Mouse (Mus musculus) fat pad, adult 2 months (tissue): Measurements from ENCODE around the gene Slc16a8.

ENCODE experiments used
- DNase-seq: peaks from one replicate; pipeline ENCODE4 v3.0.0-alpha.2; 2011; ENCODE audit warnings: low read depth, low spot score; ENCODE audit errors: extremely low read depth

Gene Slc16a8

GRCm38 (mm10) chr15:79254661-79255060 lies at the start of gene Slc16a8:
Gene Slc16a8, minus strand, starts transcription at chr15:79254761.
- no peak for DNase-seq

GRCm38 (mm10) chr15:79303725-79304124 lies 49.2 kb upstream of the Slc16a8 start:
- DNase-seq: no peak

- peak; percentile 56 for DNase-seq
Observed at GRCm38 (mm10) chr15:79299563-79300155, 45.1 kb upstream of the Slc16a8 start.

DNA sequence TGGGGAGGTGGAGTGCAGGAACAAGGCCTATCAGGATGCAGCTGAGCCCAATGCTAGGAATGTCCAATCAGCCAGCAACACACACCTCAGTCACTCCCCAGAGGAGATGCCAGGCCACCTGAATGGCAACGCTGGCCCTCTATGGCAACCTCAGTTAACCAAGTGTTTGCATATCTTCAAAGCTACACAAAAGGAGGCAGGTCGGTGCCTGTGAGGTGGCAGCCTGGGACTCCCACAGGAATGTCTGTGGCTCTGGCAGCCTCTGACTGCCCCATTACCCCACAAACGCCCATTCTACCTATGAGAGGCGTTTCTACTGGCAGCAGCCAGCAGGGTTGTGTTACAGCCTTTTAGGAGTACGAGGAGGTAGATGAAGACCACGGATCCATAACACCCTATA lies 44.0 kb upstream of the Slc16a8 start:
- DNase-seq: peak; percentile 25

GRCm38 (mm10) chr15:79292779-79293178 lies 38.2 kb upstream of the Slc16a8 start:
- DNase-seq: no peak

- DNase-seq: no peak
Observed at GRCm38 (mm10) chr15:79290340-79290739, 35.8 kb upstream of the Slc16a8 start.

DNA sequence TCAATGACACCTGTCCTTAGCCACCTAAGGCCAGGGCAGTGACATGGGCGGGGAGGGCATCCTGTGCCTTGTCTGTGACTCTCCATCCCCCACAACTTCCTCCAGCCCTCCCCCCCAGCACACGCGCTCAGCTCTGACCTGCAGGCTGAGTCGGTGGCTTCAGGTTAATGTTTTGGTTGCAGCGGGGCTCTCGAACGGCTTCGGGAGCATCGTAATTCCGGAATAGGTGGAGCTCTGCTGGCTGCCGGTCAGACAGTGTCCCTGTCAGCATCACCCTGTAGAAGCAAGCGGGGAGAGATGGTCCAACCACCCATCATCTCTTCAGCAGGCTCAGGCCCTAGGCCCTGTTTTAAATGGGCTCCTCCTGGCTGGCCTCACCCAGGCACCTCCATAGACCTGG lies 34.9 kb upstream of the Slc16a8 start:
- no peak for DNase-seq

DNA sequence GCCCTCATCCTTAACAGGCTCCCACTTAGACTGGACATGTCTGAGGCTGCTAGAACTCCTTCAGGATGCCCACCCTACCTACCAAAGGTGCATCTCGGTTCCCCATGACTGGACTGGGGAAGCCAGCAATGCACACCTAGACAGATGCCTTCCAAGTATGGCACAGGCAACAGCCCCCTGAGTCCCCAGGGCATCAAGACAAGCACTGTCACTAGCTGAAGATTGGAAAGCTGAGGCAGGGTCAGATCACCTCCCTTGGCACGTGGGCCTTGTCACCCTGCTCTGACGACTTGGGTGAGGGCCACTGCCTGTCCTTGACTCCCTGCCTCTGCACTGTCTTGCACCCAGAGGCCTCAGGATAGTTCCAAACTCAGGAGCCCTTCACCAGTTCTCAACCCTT lies 33.8 kb upstream of the Slc16a8 start:
- DNase-seq: no peak

DNA sequence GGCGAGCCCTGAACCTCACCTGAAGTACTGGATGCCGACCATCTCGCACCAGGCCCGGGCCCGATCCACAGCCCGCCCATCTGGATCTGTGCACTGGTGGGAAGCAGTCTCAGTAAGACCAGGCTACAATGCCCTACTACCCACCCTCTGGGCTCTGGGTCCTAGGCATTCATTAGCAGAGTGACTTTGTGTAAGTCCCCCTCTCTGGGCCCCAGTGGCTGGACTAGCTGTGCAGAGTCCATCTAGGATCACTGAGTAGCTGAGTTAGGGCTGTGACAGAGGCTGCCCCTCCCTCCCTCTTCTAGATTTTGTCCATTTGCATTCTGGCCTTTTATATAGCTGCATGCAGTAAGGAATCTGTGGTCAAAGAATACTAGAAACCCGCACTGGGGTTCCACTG lies 32.5 kb upstream of the Slc16a8 start:
- DNase-seq: no peak

DNA sequence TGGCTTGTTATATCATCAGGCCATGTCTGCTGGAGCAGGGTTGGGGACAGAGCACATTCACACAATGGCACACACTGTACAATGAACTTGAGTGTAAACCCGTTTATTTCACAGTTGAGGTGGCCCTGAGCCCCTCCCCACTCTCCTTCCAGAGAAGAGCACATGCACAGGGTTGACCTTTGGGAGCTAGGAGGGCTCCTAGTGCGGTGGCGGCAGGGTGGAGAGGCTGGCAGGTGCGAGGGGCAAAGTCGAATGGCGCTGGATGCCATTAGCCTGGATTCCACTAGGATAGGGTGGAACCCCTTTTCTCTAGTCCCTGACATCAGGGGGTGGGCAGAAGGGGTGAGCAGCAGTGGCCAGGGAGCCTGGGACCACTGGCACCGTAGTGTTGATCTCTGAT lies 31.6 kb upstream of the Slc16a8 start:
- DNase-seq: no peak

DNA sequence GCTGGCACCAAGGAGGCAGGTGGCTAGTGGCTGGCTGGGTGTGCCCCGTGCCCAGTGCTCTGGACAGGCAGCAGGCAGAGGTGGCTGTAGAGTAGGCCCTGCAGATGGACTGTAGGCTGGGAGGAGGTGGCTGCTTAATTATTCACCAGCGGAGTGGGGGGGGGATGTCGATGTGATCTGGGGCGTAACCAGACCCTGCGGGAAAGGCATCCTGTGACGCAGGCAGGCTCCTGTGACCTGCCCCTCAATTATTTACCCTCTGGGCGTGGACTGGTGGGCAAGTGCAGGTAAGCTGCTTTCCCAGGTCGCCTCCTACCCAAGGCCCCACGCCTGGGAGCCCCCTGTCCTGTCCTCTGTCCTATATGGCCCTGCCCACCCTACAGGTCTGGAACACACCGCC lies 30.8 kb upstream of the Slc16a8 start, which contains the start of gene Baiap2l2:
Gene Baiap2l2, minus strand, starts transcription at position 139 of the 400 bp plus-strand sequence.
- DNase-seq: no peak

DNA sequence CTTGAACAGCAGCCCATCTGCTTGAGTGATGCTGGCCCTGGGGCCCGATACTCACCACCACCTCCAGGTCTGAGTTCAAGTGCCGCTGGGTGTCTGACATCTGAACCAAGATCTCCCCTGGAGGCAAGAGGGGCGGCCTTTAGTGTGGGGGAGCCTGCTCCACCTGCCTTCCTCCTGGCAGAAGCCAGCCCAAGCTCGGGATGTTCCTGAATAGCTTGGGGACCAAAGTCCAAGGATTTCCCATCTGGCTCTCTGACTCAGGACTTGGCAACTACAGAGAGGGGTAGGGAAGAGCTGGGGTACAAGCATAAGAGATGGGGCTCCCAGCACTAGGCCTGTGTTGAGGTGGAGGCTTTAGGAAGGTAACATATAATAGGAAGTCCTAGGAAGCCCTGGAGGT lies 28.8 kb upstream of the Slc16a8 start:
- DNase-seq: no peak

- no peak for DNase-seq
Observed at GRCm38 (mm10) chr15:79282434-79282833, 27.9 kb upstream of the Slc16a8 start.

DNA sequence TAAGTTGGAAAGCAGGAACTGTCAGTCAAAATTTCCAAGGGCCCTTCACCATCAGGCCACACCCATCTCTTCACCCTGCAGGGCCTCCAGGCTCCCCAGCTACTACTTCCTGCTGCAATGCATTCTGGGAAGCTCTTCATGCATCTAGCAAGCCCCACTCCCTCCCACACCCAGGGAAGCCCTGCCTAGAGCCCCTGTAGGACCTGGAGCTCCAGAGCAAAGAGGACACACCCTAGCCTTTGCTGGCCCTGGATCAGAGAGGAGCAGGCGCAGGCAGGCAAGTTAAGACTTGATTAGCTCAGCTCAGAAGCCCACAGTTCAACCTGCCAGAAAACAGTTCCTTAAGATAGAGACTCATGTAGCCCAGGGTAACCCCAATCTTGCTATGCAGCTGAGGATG lies 26.8 kb upstream of the Slc16a8 start:
- no peak for DNase-seq

DNA sequence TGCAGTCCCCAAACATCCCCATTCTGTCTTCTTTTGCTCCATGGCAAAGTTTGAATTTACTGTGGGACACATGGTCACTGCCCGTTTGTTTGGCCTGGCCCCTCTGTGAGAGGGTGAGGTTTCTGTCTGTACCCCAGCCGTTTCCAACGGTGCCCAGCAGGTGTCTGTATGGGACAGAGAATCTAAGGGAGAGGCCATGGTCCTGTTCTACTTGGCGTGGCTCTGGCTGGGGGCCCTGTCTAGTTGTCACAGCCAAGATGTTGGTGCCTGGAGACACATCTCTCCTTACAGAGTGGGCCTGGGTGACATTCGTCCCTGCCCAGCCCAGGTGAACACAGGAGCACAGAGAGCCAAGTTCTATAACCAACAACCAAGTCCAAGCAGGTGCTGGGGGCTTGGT lies 26.3 kb upstream of the Slc16a8 start:
- no peak for DNase-seq

DNA sequence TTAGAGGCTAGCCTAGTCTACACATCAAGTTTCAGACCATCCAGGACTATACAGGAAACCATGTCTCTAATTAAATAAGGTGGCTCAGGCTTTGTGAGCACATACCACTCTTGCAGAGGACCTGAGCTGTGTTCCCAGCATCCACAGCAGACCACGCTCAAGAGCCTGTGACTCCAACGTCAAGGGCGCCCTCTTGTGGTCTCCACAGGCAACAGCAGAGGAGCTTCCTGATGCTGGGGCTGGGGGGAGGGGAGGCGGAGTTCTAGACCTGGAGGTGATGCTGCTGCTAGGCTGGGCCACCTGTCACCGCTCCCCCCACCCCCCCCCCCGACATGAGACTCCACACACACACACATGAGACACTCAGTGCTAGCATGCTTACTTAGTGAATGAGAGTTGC lies 25.6 kb upstream of the Slc16a8 start:
- DNase-seq: no peak

DNA sequence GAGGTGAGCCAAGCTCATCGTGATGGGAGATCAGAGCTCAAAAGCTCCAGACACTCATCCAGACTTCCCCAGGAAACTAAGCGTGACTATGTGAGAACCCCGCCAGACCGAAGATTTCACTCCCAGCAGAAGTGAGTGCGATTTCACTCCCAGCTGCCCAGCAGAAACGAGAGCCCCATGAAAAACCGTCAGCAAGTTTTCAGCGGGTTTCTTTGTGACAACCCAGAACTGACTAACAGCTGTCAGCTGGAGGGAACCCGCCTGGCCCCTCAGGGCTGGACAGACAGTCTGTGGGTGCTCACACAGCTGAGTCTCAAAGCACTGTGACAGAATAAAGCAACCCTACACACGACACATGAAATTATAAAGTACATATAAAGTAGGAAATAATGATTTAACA lies 23.2 kb upstream of the Slc16a8 start:
- DNase-seq: no peak

DNA sequence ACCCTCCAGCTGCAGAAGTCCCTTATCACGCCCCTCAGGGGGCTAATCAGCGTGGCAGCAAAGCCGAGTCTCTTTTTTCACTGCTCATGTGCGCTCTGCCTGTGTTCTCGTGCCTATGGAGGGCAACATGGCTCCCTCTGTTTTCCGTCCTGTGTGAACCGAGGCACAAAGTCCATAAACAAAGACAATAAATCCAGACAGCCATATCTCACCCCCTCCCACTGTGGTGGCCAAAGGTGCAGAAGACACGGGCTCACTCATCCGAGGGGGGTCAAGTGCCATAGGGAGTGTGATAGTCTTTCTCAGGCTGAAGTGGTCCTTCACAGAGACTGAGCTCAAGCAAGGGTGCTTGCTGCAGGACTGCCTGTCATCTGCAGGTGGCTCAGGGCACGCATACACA lies 18.5 kb upstream of the Slc16a8 start:
- DNase-seq: no peak

GRCm38 (mm10) chr15:79271124-79271746 lies 16.7 kb upstream of the Slc16a8 start:
- no peak for DNase-seq

GRCm38 (mm10) chr15:79270317-79271123 lies 16.0 kb upstream of the Slc16a8 start:
- DNase-seq: no peak

DNA sequence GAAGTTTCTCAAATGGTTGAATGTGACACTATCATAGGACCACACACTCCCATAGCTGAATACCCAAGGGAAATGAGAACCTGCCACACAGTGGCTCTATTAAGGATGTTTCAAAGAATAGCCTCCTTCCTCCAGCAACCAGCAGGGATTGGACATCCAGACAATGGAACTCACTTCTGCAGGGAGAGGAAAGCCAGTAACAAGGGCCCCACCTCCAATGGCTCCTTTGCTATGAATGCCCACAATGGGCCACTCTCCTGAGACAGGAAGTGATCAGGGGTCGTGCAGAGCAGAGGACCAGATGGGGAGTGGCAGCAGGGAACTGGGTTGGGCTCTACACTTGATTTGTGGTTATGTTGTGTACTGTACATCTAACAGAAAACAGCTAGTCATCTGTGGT lies 14.0 kb upstream of the Slc16a8 start:
- DNase-seq: no peak

GRCm38 (mm10) chr15:79265384-79265783 lies 10.8 kb upstream of the Slc16a8 start:
- no peak for DNase-seq
